Mouse (Mus musculus) hematopoietic multipotent progenitor cell, adult 10-12 weeks (in vitro differentiated cells): Measurements from ENCODE around the gene Itm2a. TPM values are rescaled to one million over a fixed set of nuclear protein-coding genes. Genes with fewer than 3 reads are reported as not detected.

Experiments
- polyA plus RNA-seq: library from polyadenylated mRNA; stranded (reverse); fragments of >175 nt; gene quantifications from 2 replicates; pipeline ENCODE4 v1.2.3, GENCODE M21; 2012; ENCODE audit warnings: low replicate concordance

The Itm2a gene
- polyA plus RNA-seq = 0.50 and 1.9 TPM in 2 replicates

GRCm38 (mm10) chrX:107402915-107403912, at the start of gene Itm2a:
Gene Itm2a, minus strand, starts transcription at chrX:107403376.

Other genes starting within 250 kb of the Itm2a start
- gene Gpr174, start 147.5 kb downstream of the Itm2a start, polyA plus RNA-seq = 0.42 and 3.6 TPM in 2 replicates